Mouse (Mus musculus) gastrocnemius, postnatal 25 days (tissue): ENCODE measurements around the gene Zfp619. TPM values are rescaled to one million over a fixed set of nuclear protein-coding genes. Genes with fewer than 3 reads are reported as not detected.
"Not testable (repeated sequence)": the region's sequence is repeated elsewhere in the genome, so short reads cannot be mapped to it uniquely, and the experiment has no call there.

Experiments used
- DNase-seq: peaks from one replicate; pipeline ENCODE4 v3.0.0; 2022
- long read RNA-seq, 2 experiments: library from polyadenylated mRNA; stranded (forward); transcript quantifications; one replicate each; pipeline ENCODE4 v2.0.0; 2021
- total RNA-seq, 2 experiments: library from RNA; stranded (reverse); gene quantifications; 1 replicate in 1 of 2; 2 replicates in 1 of 2; pipeline ENCODE4 v1.2.3; 2021

Gene Zfp619
- total RNA-seq, result 1 to 10 TPM in 1 of 2 experiments, under 1 TPM in 1; 0.75 to 1.2 TPM
- long read RNA-seq, experiment 1, result 0 reads
- long read RNA-seq, experiment 2, partial matches to known transcripts, result 0 of 1 reads
- long read RNA-seq, experiment 2, other reads (novel, unspliced or antisense), result 1 of 1 reads

DNA sequence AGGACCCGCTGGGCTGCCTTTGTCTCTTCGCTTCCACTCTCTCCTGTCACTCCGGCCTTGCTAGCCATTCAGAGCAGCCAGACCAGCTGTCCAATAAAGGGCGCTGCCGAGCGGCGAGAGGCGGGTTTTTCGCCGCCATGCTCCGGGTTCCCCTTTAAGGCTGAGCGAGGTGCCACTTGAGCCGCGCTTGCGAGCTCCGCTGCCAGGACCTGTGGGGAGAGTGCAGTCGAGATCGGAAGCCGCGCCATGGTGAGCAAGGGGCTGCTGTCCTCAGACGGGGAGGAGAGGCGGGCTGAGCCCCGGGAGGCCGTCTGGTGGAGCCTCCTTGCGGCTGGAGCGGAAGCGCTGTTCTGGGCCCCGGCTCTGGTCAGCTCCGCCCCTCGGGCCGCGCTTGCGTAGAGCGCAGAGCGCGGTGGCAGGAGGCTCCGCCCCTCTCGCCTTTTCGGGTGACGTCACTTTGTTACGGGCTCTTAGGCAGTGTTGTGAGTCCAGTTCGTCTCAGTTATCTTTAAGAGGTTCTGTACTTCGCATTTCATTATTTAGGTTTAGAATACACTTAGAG is at the start of gene Zfp619:
Zfp619 (plus strand) TSS at position 151 of the 562 bp plus-strand sequence.
- peak; percentile 92 for DNase-seq

DNA sequence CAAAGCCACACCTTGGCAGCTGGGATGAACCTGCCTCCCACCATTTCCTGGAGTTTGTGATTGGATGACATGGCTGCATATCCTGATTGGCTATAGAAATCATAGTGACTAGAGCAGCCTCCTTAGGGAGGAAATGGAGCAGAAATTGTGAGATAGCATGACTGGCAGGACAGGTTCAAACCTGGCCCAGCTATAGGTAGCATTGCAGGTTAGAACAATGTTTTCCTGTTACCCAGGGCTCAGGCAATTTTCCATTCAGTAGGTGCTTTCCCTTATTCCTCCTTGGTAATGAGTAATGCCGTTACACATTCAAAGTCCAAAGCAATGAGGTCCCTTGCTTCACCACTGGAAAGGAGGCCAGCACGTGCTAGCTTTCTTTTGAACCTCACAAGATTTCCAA is 38.6 kb upstream of the Zfp619 start:
- no peak for DNase-seq

DNA sequence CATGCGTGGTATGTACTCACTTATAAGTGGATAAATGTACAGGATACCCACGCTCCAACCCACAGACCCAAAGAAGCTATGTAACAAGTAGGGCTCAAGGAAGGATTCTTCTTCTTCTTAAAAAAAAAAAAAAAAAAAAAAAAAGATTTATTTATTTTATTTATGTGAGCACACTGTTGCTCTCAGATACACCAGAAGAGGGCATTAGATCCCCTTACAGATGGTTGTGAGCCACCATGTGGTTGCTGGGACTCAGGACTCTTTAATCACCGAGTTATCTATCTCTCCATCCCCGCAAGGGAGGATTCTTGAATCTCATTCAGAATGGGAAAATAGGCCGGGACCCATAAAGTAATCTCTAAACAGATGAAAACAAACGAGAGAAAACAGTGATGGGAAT is 33.2 kb upstream of the Zfp619 start:
- no peak for DNase-seq

DNA sequence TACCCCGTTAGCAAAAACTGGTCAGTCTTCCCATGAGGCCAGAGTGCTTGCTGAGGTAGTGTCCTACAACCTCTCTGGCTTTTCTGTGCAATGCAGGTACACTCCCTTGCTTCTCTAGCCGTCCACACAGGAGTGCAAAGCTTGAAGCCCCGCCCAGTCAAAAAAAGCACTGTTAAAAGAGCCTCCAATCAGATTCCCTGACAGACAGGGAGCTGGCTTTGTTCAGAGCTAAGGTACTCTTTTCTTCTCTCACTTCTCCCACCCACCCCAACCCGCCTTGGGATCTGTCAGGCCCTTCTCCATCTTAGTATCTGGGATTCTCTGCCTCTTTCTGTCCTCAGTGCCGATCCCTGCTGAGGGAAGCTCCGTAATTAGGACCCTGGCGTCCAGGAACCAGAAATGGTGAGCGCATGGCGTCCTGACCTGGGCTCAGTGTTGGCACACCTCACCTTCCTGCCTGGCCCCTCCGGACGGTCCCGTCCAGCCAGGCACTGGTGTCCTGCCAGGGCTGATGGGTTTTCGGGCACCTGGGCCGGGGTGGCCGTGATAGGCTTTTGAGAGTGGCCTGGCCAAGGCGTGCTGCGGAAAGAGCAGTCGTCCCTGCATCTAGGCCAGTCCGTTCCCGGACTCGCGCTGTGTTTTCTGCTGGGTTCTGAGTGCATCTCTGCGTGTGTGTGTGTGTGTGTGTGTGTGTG is 30.3 kb upstream of the Zfp619 start:
- DNase-seq, result no peak

DNA sequence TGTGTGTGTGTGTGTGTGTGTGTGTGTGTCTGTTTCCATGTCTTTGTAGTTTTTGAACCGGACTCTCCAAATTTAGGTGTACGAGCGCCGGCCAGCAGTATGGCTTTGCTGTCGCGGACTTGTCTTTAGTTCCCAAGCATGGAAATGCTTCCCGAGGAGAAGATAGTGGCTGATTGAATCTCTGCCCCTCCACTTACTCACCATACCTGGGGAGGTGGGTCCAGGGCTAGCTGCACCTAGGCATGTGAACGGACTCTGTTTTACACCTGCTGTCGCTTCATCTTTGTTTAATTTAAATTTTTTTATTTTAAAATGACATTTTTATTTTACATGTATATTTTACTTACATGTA is 29.7 kb upstream of the Zfp619 start:
- DNase-seq, result no peak

DNA sequence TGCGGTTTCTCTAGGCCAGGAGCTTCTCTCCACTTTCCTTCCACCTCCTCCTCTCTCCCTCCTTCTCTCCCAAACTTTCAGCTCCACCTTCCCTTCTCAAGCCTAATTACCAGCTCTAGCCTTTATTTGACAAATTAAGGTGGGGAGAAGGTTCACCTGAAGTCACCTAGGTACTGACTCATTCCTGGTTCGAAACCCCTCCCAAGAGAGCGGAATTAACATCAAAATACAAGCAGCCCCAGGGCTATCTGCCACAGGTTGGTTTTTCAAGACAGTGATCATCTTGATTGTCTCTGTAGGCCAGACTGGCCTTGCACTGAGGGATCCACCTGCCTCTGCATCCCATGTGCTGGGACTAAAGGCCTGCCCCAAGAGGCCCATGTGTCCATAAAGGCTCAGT is 22.9 kb upstream of the Zfp619 start:
- DNase-seq, result no peak

DNA sequence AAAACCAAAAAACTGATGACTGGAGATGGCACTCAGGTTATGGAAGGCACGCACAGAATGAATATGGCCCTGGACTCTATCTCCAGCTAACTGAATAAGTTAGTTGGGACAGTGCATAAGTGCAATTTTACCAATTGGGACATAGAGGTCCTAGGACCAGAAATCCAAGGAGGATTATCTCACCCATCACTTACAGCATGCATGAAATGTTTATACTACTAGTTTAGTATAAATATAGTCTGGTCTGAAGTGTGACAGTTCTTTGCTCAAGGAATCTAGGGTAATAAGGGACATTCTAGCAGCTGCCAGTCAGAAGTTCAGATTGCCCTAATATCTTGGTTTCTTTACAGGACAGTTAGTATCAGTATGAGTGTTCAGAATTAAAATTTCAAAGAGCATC is 13.5 kb upstream of the Zfp619 start:
- no peak for DNase-seq

DNA sequence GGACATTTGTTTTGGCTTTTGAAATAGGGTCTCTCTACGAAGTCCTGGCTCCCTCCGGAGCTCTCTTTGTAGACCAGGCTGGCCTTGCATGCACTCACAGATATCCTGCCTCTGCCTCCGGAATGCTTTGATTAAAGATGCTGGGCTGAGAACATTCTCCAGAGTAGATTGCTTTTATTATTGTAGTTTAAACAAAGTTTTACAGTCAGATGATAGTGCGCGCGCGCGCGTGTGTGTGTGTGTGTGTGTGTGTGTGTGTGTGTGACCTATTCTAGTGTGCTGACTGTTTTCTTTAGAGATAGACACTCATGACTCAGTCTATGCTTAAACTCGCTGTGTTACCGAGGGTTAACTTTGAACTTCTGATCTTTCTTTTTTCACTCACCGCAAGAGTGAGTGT is 796 bp downstream of the Zfp619 start:
- no peak for DNase-seq

DNA sequence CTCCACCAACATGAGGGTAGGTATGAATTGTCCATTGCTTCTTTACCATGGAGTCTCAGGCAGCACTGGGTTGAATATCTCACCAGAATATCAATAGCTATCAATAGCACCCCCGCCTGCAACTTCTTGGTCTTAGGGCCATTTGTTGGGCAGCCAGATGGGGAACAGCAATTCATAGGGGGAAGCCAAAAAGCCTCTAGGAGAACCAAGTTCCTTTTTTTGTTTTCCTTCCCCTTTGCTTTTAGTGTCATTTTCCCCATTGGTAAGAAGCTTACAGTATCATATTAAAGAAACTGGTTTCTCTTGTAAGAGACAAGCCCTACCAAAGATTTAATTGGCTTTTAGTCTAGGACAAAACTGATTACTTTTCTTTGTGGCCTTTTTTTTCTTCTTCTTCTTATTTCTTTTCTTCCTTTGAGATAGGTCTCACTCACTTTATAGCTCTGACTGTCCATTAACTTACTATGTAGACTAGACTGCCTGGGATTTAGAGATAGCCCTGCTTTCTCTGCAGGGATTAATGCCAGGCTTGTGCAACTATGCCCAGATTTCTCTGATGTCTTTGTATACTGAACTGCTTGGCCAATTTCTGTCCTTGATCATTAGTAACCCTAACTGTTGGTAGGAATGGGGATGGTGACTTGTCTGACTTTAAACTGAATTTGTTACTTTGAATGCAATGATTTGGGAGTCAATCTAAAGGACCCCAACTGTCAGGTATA is 6.3 kb downstream of the Zfp619 start:
- no peak for DNase-seq

DNA sequence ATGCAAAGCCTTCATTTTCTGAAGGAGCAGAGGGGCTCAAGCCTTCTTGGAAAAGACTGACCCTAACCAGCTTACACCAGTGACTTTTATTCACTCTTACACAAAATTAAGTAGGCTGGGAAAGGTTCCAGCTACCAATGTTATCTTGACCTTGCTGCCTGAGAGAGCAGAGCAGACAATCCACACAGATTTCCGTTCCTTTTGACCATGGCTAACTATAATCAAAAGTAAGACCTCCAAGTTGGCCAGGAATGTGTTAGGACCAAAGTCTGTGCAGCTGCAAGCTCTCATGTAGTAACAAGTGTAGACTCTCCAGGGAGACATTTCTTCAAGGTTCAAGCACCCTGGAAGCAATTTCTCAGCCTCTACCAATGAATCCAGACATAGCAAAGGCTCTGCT is 25.6 kb downstream of the Zfp619 start:
- DNase-seq, result no peak

DNA sequence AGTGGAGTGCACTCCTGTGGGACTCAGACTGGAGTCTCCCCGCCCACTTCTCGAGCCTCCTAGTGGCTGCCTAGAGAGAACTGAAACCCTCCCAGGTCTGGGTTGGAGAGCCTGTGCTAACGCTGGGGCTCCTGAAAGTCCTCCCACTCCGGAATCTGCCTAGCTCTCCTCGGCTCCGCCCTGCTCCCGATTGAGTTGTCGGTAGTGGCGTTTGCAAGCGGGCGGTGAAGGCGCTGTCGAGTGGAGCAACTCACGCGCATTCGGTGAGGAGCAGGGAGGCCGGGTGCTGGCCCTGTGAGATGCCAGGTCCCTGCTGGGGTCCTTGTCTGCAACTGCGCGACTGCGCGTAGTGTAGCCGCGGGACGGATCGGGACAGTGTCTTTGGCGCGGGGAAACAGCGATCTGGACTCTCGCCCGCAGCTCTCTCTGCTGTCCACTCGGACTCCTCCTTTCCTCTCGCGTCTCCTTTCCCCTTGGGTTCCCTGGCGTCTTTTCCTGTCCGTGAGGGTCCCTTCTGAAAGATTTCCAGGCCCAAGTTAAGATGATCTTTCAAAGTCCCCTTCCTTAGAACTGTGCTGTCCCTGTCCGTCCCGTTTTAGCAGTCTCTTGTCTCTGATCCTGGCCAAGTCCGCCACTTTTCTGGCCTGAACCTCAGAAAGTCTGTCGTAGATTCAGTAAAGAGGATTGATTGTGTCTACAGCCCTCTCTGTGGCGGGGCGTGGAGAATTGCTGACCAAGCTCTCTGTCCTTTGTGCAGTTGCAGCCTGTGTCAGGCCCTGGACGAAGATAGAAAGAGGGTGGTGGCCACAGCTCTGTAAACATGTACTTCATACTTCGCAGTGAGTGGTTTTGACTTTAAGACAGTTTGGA is 26.9 kb downstream of the Zfp619 start:
- peak; percentile 83 for DNase-seq

DNA sequence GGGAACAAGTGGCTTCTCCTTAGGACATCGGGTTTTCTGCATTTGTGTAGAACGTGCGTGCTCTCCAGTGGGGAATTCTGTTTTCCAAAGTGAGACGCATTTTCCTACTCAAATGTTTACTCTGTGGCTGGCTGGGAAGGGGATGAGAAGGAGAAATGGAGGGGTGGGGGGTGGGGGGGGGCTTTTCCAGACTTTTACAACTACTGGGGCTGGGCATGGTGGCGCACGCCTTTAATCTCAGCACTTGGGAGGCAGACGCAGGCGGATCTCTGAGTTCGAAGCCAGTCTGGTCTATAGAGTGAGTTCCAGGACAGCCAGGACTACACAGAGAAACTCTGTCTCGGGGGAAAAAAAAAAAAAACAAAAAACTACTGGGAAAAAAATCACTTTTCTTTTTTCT is 27.6 kb downstream of the Zfp619 start:
- DNase-seq, result no peak

DNA sequence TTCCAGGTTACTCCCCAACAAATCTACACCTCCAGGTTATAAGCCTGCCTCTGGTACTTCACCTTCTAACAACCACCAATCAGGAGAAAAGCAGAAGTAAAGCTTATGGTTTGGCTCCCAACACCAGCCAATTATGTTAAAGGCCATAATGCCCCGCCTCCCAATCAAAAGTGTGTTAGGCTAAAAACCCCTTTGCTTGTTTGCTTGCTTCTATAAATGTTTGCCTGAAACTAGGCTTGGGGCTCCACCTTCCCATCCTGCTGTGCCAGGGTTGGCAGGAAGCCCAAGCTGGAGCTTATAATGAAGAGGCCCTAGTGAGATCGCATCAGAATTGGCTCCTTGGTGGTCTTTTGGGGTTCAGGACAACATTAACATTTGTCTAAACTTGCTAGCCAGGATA is 31.8 kb downstream of the Zfp619 start:
- DNase-seq, result no peak

DNA sequence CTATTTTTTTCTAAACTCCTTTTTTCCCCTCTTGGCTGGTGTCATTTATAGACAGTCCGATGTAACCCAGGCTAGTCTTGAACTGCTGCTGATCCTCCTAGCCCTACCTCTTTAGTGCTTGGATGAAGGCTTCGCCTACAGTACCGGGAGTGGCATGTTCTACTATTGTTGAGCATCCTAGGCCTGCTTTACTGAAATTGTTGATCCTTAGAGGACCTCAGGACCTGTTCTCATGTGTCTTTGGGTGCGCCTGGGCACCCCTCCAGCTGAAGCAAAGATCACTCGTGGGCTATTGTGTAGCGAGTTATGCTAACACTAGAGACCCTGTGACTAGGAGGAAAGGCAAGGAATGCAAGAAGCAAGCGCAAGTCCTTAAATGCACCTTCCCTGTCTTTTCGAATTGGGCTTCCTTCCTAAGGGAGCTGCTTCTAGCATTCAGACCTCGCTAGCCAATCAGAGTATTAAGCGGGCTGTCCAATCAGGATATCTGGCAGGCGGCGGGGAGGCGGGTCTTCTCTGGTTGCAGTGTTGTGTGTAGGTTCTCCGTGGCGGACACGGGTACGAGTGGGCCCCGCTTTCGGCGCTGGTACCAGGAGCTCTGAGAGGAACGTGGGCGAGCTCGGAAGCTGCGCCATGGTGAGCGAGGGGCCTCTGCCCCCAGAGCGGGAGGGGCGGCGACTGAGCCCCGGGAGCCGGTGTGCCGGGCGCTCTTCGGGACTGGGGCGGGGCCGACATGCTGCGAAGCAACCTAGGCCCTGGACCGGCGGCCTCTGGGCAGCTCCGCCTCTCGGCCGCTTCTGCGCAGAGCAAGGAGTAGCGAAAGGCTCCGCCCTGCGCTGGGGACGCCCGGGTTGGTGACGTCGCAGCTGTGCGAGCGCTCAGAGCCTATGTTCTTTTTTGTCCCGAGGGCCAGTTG is 34.7 kb downstream of the Zfp619 start:
- DNase-seq, result peak; percentile 95

DNA sequence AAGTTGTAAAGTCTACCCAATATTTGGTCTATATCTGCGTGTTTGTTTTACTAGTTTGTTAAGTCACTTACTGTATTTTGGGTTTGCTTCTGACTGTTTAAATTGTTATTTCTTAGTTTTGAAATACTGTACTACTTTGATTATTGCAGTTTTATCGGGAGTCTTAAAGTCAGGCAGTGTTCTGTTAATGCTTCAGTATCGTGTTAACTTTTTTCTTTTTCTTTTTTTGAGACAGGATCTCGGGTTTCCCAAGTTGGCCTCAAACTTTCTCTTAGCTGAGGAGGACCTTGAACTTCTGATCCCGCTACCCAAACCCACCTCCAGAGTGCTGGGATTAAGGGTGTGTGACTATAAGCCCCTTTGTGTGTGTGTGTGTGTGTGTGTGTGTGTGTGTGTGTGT is 35.4 kb downstream of the Zfp619 start:
- no peak for DNase-seq

DNA sequence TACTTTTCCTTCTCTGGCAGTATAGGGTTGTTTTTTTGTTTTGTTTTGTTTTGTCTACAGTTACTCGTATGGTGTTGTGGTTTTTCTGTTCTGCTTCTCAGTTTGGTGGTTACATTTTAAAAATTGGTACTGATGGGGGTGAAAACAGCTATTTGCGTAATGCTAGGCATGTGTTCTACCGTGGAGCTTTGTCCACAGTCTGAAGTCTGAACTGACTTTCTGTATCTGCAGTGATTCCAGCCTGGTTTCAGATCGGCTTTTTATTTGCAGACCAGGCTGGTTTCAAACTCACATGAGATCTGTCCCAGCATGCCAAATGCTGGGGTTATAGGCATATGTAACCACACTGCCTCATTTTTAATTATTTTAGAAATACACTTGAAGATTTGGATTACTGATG is 36.3 kb downstream of the Zfp619 start:
- DNase-seq, result no peak

DNA sequence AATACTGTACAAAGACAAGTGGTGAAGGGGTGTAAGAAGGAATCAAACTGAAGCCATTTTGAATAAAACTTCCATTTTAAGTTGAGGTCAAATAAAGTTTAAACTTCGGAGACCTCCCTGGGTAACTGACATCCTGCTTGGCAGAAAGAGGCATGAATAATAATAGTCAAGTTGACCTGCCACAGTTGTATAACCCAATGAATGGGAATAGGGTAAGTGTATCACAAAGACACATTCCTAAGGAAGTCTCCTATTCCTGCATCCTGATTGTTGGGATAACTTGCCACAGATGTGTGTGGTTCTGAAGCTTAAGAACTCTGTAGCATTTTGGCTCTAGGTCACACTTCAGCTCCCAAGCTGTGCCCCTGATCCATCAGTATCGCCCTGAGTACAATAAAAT is 62.5 kb downstream of the Zfp619 start:
- DNase-seq, result no peak

DNA sequence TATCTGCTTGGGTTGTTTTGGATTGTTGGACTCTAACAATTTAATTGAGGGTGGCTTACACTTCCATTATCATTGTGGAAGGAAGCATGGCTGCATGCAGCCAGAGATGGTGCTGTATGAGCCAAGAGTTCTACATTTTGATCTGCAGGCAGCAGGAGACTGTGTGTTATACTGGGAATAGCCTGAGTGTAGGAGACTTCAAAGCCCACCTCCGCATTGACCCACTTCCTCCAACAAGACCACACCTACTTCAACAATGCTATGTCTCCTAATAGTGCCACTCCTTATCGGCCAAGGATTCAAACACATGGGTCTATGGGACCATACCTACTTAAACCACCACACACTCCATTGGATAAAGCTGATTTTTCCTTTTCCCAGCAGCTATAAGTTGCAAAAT is 63.0 kb downstream of the Zfp619 start:
- no peak for DNase-seq

DNA sequence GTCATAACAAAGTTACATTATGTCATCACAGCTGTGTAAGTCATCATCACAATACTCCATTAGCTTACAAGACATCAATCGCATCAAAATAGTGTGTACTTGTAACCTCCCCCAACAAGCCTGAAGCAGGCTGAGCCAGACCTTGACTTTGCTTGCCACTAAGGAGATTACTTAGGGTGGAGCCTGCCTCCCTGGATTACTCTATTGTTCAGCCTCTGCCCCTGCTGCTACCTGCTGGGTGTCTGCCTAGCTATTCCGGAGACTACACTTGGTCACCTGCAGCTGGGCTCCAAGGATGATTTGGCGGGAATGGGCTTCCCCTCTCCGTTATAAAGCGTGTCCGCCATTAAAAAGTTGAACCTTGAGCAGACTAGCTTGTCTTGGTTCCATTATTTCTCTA is 69.3 kb downstream of the Zfp619 start:
- DNase-seq, result not testable (repeated sequence)

DNA sequence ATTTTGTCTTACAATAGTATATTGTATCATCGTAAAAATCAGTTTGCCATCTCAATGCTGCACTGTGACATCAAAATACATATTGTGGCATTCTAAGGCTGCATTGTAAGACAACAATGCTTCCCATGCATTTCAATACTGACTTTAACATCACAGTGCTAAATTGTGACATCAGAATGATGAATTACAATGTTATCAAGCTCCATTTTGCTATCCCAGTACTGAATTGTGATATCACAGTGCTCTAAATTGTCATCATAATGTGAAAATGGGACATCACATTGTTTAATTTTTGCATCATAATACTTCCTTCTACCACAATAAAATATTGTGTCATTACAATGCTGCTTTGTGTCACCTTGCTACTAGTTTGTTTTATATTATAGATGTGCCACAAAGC is 70.5 kb downstream of the Zfp619 start:
- no peak for DNase-seq

DNA sequence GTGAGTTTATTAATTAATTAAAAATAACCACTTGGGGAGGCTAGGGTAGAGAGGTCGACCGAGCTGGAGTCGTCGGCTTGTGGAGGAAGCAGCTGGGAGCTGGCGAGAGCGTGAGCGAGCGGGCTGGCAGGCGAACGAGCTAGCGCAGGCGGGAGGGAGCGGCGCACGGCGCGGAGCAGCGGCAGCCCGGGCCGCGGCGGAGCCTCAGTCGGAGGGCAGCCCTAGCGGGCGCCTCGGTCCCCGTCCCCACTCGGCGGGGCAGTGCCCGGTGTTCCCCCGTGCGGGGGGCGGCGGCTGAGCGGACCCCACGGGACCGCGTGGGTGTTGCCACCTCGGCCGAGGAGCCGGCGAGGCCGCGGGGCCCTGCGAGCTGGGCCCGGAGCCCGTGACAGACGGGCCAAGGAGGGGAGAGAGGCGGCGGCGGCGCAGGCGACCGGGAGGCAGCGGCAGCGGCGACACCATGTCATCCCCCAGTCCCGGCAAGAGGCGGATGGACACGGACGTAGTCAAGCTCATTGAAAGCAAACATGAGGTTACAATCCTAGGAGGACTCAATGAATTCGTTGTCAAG is 71.0 kb downstream of the Zfp619 start:
- DNase-seq, result peak; percentile 21
